Mouse (Mus musculus) gastrocnemius, postnatal 14 days (tissue): Measurements from ENCODE around the gene Mxi1. TPM values are rescaled to one million over a fixed set of nuclear protein-coding genes. Genes with fewer than 3 reads are reported as not detected.

ENCODE experiments used
- DNase-seq: peaks from one replicate; pipeline ENCODE4 v3.0.0; 2021; ENCODE audit warnings: mixed read lengths
- intact Hi-C: fragments of 180-260 bp; cut with DNase I; formaldehyde crosslinking; loops from one replicate; pipeline ENCODE4 v1.15.1; 2025; ENCODE audit warnings: low total_unique reads
- total RNA-seq, 2 experiments: library from RNA; stranded (reverse); gene quantifications; 2 replicates each; pipeline ENCODE4 v1.2.3; 2021

The Mxi1 gene
- total RNA-seq, 2 experiments from 2014 or later, result 30.5 to 31.5 TPM

DNA sequence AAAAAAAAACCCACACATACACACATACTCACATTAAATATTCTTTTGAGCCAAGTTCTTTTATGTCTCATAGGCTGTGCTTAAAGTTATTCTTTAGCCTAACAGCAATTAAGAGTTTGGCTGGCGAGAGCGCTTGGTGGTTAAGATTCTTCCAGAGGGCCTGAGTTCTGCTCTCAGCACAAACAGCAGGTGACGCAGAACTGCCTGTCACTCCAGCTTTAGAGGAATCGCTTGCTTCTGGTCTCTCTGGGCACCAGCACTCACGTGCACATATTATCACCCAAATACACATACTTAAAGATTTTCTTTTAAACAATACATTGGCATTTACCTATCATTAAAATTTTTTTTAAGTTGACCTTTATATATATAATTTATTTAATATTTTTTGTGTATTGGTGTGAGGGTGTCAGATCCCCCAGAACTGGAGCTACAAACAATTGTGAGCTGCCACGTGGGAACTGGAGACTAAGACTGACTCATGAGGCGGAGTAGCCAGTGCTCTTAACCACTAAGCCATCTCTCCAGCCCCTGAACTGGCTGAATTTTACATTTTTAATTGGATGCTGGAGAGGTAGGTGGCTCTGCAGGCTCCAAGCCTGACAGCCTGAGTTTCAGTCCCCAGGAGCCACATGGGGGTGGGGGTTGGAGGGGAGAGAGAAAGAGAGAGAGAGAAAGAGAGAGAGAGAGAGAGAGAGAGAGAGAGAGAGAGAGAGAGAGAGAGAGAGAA is 44.1 kb downstream of the Mxi1 start:
- intact Hi-C loops, result no loop called here
- no peak for DNase-seq

- intact Hi-C loops, result no loop called here
- DNase-seq, result no peak
Measured at GRCm38 (mm10) chr19:53355065-53355464, 44.7 kb downstream of the Mxi1 start.

- DNase-seq, result peak; percentile 67
- intact Hi-C loops, result no loop called here
Measured at GRCm38 (mm10) chr19:53359160-53360033, 49.1 kb downstream of the Mxi1 start.

DNA sequence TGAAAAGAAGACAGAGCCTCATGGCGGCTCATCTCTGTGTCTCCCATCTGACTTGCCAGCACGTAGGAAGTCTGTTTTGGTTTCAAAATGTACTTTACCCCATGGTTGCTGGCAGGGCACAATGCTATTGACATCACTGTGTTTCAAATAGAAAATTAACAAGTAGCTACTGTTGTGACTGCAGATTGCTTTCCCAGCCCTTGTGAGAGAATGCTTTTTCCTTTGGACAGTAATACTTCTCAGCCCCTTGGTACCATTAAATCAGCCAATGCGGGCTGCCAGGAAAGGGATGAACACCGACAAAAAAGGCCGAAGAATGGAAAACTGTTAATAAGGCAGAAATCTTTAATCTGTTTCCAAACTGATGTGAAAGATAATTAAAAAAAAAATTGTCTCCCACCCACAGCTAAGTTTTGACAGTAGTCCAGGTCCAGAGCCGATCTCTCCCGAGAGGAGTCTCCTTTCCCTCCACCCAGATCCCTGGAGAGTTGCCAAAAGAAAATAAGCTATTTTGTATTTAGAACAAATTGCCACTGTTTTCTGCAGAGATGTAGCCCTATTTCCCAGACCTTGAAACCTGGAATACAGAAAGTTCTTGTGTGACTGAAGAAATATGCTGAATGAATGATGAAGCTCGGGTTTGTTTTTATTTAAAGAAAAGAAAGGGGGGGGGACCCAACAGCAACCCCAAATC is 50.1 kb downstream of the Mxi1 start:
- intact Hi-C loops, result no loop called here

GRCm38 (mm10) chr19:53362967-53363366 is 52.6 kb downstream of the Mxi1 start:
- DNase-seq, result no peak
- intact Hi-C loops, result no loop called here

More for the DNA sequence above, 50.1 kb downstream of the Mxi1 start:
- DNase-seq, result no peak

- no peak for DNase-seq
- intact Hi-C loops, result no loop called here
Measured at GRCm38 (mm10) chr19:53364551-53364950, 54.2 kb downstream of the Mxi1 start.

DNA sequence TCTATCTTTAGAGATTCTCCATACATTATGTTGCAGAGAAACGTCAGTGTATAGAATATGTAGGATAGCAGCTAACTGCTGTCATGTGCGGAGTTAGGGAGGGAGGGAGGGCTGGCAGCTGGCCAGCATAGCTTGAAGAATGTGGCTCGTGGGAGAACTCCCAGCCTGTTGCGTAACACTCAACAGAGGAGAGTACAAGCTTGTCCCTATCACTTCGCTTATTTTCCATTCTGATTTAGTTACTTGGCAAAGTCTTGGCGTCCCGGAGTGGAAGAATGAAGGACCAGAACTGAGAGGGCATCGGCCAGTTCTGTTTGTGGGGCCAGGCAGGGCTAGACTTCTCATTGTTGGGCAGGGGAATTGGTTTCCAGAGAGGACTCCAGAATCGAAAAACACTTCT is 54.6 kb downstream of the Mxi1 start:
- DNase-seq, result peak; percentile 48
- intact Hi-C loops, result loop anchor here (5.0 kb wide), 1 partner anchor 113 kb away; no protein-coding TSS in a partner anchor

- intact Hi-C loops, result loop anchor here (5.0 kb wide), 1 partner anchor 114 kb away; no protein-coding TSS in a partner anchor
- DNase-seq, result no peak
Measured at GRCm38 (mm10) chr19:53366057-53366775, 55.9 kb downstream of the Mxi1 start.

DNA sequence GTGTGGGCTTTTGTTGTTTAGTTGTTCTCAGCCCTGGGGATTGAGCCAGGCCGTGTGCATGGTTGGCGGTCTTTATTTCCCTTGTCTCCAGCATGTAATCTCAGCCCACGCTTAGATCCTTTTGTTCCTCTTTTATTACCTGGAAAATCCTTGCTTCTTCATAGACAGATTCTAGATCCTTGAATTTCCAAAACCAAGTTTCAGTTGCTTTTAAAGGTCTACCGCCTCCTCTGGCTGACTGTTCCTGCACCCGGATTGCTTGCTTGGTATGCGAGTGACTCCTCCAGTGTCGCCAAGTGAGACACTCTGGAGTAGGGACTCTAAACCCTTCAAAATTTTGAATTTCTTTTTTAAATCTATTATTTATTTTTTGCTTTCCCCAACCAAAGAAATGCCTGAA is 56.6 kb downstream of the Mxi1 start:
- intact Hi-C loops, result loop anchor here (5.0 kb wide), 1 partner anchor 115 kb away; no protein-coding TSS in a partner anchor
- no peak for DNase-seq

GRCm38 (mm10) chr19:53369469-53370043 is 59.2 kb downstream of the Mxi1 start:
- DNase-seq, result peak; percentile 69
- intact Hi-C loops, result loop anchor here (5.0 kb wide), 1 partner anchor 117 kb away; no protein-coding TSS in a partner anchor

DNA sequence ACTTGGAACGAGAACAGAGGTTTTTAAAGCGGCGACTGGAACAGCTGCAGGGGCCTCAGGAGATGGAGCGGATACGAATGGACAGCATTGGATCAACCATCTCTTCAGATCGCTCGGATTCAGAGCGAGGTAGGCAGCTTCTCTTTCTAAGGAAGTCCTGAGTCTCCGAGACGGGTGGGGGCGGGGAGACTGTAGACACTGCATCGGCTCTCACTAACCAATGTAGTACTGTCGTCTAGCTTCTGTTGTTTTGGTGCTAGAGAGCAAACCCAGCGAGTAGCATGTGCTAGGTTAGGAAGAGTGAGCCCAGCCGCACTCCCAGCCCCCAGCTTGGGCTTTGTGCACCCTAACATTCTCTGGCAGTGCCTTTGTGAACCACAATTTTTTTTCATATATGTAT is 59.9 kb downstream of the Mxi1 start:
- intact Hi-C loops, result no loop called here
- DNase-seq, result no peak

GRCm38 (mm10) chr19:53371666-53372065 is 61.3 kb downstream of the Mxi1 start, which contains the start of gene Gm10197:
Gene Gm10197 (minus strand): TSS chr19:53371766.
- intact Hi-C loops, result no loop called here
- DNase-seq, result no peak

DNA sequence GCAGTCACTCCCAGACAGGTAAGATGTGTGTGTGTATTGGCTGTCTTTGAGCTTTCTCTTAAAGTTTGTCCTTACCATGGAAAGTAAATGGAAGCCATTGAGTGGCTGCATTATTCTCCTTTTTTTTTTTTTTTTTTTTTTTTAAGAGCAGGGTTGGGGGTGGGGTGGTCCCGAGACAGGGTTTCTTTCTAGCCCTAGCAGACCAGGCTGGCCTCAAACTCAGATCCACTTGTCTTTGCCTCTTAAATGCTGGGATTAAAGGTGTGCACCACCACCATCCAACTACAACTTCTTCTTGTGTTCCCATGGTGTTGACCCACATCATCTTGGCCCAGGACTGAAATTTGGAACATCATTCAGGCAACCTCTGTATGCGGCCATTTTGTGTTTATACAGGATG is 63.3 kb downstream of the Mxi1 start:
- intact Hi-C loops, result no loop called here
- DNase-seq, result no peak

GRCm38 (mm10) chr19:53375299-53375698 is 65.0 kb downstream of the Mxi1 start:
- intact Hi-C loops, result no loop called here
- DNase-seq, result no peak

- DNase-seq, result no peak
- intact Hi-C loops, result no loop called here
Measured at GRCm38 (mm10) chr19:53375816-53376215, 65.5 kb downstream of the Mxi1 start.

DNA sequence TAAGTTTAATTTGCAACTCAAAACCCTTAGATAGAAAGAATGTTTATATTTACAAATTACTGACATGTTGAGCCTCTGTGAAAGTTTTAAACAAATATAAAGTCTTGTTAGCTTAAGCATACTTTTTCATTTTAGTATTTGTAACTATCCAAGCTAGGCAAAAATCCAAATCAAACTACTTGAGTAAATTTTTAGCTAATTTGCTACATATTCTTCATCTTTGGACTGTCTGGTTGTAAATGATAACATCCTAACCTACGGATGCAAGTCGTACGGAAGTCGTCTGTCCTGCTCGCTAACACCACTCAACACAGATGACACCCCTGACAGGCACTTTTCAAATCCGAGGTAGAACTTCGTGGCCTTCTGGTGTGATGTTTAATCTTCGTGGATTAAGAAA is 67.3 kb downstream of the Mxi1 start:
- DNase-seq, result no peak
- intact Hi-C loops, result no loop called here

DNA sequence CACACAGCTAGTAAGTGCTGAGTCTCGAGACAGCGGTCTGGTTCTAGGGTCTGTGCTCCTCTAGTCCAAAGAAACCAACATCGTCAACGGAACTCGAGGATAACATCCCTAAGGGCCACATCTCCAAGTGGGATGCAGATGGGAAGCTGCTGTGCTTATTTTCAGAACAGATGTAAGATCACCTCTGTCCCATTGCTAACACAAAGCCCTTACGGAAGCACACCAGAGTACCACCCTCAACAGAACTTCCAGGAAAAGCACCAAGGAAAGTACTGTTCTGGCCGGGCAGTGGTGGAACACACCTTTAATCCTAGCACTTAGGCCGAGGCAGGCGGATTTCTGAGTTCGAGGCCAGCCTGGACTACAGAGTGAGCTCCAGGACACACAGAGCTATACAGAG is 68.1 kb downstream of the Mxi1 start:
- no peak for DNase-seq
- intact Hi-C loops, result no loop called here

GRCm38 (mm10) chr19:53383336-53383735 is 73.0 kb downstream of the Mxi1 start:
- DNase-seq, result no peak
- intact Hi-C loops, result no loop called here

DNA sequence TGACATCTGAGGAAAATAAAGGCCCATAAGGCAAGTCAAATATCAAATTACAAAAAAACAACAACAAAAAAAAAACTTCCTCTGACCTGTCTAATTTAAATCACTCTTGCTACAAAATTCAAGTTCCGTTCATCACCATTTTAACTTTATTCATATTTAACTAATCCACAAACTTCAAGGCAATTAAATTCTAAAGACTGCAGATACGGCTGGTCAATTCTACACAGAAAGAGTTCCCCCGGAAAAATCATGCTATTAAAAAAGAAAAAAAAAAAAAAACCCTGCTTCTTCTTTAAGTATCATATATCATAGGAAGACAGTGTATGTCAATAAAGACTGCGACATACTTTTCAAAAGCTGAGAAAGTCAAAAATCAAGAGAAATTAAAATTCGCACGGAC is 79.1 kb downstream of the Mxi1 start:
- no peak for DNase-seq
- intact Hi-C loops, result no loop called here
